Mouse (Mus musculus) heart, postnatal 10 days (tissue): ENCODE data around the gene Nlgn2. TPM values are rescaled to one million over a fixed set of nuclear protein-coding genes. Genes with fewer than 3 reads are reported as not detected.

ENCODE experiments used
- DNase-seq, 2 experiments: peaks; one replicate each; pipeline ENCODE4 v3.0.0; 2021
- intact Hi-C: fragments of 180-260 bp; cut with DNase I; formaldehyde crosslinking; loops from one replicate; pipeline ENCODE4 v1.15.1; 2025
- total RNA-seq, 2 experiments: library from RNA; stranded (reverse); gene quantifications; 2 replicates each; pipeline ENCODE4 v1.2.3; 2021

Gene Nlgn2
- total RNA-seq, 2 experiments from 2014 or later: 13.6 TPM

DNA sequence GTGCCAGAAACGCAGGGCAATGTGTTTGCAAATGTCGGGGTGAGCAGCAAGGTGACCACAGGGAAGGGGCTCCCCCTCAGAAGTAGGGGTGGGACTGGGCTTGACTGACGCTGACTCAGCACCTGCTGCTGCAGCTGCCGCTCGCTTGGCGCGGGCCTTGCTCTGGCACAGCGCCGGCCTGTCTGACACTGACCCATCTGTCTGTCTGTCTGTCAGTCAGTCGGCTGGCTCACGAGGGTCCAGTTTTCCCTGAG lies 37.5 kb downstream of the Nlgn2 start:
- DNase-seq: peak; percentile 18 to 28
- intact Hi-C loops: no loop called here

DNA sequence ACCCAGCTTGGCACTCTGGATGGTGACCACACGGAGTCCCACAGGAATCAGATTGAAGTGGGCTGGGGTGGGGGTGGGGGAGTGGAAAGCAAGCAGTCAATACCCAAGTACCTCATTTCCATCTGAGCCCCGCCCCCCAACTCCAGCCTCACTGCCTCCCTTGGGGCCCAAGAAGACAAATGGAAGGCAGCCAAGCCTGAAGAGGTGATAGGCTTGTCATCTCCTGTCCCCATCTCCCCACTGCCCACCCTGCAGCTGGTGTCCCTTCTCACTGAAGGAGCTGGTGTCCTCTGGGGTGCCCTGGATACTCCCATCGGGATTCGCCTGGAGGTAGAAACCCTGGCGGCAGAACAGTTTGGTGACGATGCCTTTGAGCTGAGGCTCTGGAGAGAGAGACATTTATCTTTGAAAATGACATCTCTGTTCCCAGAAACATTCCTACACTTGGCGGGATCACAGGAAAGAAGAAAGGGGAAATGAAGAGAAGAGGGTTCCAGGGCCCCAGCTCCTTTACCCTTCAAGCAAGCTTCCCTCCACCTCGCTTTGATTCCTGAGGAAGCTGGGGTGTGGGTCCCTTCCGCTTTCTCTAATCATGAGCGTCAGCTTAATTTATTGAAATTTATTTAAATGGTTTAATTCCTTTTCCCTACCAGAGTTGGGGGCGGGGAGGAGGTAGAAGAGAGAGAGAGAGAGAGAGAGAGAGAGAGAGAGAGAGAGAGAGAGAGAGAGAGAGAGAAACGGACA lies 38.0 kb downstream of the Nlgn2 start:
- peak in 1 of 2 experiments; percentile 25 for DNase-seq
- intact Hi-C loops: no loop called here

DNA sequence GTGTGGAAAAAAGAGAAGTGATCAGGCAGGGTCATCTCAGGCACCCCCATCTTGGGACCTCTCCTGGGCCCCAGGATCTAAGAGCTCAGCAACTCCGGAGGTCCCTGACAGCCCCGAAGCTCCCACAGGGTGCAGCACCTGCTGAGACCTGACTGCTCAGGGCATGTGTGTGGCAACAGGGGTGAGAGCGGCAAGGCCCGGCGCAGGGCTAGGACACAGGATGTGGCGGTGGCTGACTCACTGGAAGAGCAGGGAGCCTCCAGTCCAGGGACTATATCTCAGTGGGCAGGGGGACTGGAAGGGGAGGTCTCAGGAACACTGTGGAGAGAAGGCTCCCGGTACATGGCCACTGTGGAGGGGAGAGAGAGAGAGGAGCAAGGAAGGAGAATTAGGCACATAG lies 39.7 kb downstream of the Nlgn2 start:
- intact Hi-C loops: no loop called here
- no peak for DNase-seq

DNA sequence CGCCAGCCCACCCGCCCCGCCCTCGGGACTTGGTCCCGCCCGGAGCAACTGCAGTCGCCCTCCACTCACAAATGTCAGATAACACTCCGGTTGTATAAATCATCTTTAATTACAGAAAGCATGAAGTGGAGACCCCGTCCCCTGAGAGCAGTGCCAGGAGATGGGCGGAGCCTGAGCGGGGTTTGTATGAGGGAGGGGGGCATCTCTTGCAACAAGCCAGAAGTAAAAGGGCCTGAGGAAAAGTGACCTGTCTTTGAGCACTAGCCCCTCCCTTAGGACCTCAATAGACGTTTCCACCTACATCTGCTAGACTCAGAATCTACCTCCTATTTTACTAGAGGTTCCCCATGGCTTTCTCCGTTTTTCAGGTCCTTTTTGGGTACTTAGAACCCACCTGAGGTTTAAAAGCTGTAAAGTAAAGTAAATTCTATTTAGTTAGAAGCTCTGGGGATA lies 41.6 kb downstream of the Nlgn2 start:
- no peak for DNase-seq
- intact Hi-C loops: no loop called here

DNA sequence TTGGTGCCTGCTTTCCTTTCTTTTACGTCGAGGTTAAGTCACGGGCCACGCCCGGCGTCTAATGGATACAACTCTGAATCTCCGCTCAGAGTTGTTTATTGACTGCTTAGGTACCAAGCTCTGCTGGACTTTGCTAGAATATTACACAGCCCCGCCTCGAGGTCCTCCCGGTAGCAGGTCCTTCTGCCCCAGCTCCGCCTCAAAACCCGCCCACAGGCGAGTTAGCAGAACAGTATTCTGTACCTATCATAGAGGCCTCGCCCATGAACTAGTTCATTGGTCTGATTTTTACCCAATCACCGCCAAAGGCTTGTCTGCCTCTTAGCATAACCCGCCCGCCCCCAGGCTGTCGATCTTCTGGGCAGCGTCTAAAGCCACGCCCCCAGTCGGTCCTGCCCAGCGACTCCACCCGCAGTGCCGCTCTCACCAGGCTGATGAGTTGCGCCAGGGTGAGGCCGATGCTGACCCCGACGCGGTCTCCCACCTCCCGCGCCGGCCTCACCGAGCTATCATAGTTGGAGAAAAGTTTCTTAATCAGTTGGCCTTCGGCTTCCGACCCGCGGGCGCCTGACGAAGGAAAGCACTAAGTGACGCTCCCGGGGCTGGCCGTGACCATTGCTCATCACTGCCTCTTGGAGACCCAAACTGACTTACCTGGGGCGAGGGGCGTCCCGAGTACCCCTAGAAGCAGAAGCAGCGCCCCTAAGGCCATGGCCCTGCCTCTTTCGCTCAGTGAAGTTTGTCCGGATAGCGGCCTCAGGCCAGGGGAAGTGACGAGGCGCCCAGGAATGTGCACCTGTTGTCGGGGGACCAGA lies 42.2 kb downstream of the Nlgn2 start, which contains the start of gene Chrnb1:
Chrnb1 (minus strand) TSS at position 776 of the 815 bp plus-strand sequence.
- DNase-seq: peak; percentile 95 to 97
- intact Hi-C loops: no loop called here

DNA sequence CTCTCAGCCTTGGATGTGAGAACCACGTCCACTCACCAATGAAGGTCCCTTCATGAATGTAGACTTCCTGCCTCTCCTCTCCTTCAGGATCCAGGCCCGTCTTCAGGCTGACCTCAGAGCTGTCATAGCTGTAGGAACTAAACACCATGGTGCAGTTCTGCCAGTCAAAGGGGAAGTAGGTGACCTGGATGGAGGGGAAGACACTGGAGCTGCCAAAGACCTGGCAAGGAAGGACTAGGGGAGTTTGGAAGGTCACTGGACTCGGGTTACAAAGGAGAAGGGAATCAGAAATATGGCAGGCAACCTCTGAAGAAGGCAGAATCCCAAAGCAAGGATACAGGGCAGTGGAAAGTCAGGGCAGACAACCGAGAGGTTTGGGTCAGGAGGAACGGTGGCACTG lies 44.2 kb downstream of the Nlgn2 start:
- intact Hi-C loops: no loop called here
- no peak for DNase-seq

DNA sequence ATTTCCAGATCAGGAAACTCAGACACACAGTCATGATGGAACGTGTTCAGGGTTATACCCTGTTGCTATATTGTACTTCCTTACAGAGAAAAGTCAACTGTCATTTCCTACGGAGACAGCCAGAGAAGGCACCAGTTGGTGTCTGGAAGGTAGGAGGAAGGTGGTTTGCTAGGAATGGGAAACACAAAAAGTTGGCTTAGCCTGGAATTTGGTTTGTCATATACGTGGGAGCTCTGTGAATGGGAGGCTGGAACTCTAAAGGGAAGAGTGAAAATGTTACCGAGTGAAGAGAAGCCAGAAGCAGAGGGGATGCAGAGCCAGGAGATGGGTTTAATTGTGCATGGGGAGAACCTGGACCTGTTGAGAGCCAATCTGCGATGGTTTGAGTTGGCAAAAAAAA lies 46.2 kb downstream of the Nlgn2 start:
- no peak for DNase-seq
- intact Hi-C loops: no loop called here

DNA sequence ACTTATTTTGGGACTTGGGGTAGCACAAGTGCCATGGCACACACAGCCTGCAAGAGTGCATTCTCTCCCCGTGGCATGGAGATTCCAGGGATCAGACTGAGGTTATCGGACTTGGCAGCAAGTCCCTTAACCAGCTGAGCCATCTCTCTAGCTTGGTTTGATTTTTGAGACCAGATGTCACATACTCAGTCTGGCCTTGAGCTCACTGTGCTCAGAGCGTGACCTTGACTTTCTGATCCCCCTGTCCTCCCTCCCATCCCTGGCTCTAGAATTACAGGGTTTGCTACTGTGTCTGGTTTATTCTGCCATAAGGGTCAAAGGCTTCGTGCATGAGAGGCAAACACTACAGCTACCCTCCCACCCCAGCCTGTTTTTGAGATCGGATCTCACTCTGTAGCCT lies 48.2 kb downstream of the Nlgn2 start:
- DNase-seq: no peak
- intact Hi-C loops: no loop called here

DNA sequence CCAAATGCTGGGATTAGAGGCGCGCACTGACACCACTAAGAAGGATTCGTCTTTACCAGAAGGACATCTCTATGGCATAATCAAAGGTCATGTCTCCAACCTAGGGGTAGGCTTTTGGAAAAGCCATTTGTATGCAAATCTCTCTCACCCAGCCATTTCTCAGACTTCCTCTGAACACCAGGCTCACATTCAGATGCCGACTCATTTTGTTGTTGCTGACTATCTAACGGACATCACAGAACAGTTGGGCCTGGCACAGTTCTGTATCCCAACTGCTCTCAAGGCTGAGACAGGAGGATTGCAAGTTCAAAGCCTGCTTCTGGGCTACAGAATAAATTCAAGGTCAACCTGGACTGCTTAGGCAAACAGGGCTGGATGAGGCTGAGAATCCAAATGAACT lies 50.3 kb downstream of the Nlgn2 start:
- intact Hi-C loops: no loop called here
- no peak for DNase-seq

DNA sequence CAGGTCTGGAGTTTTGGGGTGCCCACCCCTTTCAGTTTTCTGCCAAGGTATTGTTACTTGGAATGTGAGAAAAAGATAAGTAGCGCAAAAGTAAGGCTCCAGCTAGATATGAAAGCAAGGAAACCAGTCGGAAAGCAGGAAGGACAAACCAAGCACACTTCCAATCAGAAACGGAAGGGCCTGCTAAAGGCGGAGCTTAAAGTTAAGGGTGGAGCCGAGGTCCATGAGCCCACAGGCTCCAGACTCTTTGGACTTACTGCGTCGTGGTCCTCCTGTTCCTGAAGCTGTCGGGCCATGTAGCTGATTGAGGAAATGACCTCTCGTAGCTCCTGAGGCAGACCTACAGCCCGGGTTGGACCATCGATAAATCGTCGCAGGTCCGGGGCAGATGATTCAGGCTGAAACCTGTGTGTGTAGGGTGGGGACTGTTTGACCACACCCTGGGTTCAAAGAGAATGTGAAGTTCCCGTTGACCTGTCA lies 52.8 kb downstream of the Nlgn2 start:
- intact Hi-C loops: no loop called here
- DNase-seq: peak; percentile 63 to 68

DNA sequence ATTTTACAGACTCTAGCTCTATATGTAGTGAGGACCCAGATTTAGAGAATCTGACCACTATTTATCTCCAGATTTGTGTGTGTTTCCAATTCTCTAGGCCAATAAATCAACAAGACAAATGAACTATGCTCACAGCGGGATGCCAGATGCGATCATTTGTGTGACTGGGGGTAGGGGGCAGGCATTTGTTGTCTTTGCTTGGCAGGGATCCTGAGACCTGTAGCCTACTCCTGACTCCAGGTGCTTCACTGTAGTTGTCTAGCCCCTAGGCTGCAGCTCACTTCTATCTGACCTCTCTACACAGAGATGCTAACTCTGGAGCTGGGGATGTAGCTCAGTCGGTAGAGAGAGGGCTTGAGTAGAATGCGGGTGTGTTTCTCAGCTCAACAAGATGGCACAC lies 55.8 kb downstream of the Nlgn2 start:
- intact Hi-C loops: no loop called here
- no peak for DNase-seq

DNA sequence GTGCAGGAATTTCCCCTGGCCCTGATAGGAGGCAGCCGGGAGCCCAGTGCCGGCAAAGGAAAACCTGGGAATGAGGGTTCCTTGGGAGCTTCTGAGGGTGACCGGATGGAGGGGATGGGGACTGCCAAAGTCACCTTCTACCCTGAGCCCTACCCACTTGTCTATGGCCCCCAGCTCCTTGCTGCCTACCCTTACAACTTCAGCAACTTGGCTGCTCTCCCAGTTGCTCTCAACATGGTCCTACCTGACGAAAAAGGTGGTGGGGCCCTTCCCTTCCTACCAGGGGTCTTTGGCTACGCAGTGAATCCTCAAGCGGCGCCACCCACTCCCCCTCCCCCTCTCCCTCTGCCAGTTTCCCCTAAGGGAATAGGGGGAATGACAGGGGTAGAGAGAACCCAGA lies 58.6 kb downstream of the Nlgn2 start:
- DNase-seq: no peak
- intact Hi-C loops: no loop called here

DNA sequence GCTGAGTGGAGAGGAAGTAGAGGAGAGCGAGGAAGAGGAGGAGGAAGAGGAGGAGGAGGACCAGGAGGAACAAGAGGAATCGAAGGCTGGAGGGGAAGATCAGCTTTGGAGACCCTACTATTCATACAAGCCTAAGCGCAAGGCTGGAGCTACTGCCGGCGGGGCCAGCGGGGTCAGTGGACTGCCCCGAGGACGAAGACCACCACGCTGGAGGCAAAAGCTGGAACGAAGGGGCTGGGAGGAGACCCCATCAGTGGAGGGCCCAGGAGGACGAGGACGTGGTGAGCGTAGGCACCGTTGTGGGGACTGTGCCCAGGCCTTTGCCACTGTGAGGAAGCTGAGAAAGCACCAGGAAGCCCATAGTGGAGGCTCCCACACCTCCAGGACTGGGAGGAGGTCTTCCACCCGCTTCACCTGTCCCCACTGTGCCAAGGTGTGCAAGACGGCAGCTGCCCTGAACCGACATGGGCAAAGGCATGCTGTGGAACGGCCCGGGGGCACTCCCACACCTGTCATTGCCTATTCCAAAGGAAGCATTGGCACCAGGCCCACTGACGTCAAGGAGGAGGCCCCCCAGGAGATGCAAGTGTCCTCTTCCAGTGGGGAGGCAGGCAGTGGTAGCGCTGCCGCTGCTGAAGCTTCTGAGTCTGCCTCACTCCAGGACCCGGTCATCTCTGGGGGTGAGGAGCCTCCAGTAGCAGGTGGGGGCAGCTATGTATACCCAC lies 59.2 kb downstream of the Nlgn2 start:
- intact Hi-C loops: no loop called here
- peak in 1 of 2 experiments; percentile 26 for DNase-seq

DNA sequence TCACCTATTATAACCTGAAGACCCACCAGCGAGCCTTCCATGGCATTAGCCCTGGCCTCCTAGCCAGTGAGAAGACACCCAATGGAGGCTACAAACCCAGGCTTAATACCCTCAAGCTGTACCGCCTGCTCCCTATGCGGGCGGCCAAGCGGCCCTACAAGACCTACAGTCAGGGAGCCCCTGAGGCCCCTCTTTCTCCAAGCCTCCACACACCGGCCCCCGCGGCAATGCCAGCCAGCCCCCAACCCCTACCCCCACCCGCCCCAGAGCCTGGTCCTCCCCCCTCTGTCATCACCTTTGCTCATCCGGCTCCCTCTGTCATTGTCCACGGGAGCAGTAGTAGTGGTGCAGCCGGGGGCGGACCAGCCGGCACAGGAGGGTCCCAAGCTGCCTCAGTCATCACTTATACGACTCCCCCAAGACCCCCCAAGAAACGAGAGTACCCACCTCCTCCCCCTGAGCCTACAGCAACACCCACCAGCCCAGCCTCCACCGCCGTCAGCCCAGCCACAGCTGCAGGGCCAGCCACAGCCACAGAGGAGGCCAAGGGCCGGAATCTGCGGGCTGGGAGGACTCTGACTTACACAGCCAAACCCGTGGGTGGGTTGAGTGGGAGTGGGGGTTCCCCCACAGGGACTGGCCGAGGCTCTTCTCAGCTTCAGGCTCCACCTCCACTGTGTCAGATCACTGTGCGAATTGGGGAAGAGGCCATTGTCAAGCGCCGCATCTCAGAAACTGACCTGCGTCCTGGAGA lies 59.9 kb downstream of the Nlgn2 start:
- intact Hi-C loops: no loop called here
- no peak for DNase-seq

DNA sequence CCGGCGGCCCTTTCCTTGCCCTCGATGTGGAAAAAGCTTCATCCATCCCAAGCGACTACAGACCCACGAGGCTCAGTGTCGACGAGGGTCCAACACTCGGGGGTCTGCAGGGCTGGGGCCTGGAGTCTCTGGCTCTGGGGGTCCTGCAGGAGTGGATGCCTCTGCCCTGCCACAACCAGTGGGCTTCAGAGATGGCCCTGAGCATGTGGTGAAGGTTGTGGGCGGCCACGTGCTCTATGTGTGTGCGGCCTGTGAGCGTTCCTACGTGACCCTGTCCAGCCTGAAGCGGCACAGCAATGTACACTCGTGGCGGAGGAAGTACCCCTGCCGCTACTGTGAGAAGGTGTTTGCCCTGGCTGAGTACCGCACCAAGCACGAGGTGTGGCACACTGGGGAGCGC lies 61.1 kb downstream of the Nlgn2 start:
- no peak for DNase-seq
- intact Hi-C loops: no loop called here

DNA sequence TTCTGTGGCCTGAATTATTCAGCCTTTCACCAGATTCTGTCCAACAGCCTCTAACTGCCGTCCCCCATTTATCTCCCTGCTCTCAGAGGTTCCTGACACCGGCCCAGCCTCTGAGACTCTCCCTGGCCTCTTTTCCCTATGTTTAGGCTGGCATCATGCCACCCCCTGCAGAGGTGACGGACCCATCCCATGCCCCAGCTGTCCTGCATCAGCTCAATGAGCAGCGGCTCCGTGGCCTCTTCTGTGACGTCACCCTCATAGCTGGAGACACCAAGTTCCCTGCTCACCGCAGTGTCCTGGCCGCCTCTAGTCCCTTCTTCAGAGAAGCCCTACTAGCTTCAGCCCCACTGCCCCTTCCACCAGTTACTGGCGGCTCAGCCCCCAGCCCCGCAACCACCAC lies 61.9 kb downstream of the Nlgn2 start:
- no peak for DNase-seq
- intact Hi-C loops: no loop called here

DNA sequence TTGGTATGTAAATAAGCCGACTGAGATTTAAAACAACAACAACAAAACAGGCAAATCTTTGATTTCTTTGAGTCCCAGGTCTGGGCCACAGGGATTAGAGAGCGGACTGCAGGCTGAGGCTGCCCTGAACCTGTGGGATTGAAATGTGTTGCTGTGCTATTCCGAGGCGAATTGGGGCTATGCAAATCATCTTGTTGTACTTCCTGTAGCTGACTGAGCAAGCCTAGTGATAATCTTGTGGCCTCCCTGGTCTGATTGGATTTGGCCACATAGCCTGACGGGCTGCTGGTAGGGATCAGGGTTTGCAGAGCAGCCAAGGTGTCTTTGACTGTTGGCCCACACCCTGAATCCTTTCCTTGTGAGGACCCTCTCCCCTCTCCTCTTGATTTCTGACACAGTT lies 62.6 kb downstream of the Nlgn2 start:
- intact Hi-C loops: no loop called here
- DNase-seq: no peak
